Mouse (Mus musculus): Measurements from ENCODE around the gene Stag3.

Stag3 gene

DNA sequence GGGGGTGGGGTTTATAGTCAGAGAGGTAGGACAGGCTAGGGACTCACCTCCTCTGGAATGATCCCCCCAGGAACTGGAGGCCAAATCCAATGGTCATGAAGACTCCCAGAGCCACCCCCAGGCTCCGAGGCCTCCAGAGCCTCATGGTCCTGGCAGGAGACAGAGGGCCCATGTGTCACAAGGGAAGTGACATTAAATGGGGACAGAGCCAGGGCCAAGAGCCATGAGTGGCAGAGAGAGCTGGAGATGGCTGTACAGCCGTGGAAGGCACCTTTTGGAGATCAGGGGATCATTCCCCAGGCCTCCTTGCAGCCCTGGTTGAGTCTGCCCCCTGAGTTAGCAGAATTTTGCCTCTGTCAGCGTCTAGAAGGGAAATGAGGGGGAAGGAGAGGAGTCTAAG is 8.8 kb upstream of the Stag3 start:
- no peak for DNase-seq

DNA sequence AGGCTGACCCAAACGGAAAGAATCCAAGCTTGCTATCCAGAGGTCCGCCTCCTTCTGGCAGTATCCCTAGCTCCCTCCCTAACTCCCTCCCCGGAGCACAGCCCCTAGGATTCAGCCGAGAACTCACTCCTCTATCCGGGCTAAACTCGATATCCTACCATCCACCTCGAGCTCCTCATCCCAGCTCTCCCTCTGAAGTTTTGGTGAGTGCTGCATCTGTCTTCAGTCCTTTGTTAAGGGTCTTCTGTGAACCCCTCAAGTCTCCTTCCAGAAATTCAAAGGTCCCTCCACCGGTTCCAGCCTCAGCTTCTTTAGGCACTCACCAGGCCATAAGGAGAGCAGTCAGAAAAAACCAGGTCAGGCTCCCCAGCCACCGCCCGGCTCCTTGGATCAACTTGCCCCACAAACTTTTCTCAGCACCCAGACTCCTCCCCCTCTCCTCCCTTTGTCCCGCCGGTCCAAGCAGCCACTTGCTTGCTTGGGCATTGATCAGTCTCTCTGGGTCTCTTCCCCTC is 7.6 kb upstream of the Stag3 start, which contains the start of gene Gal3st4:
Gene Gal3st4 (minus strand): TSS at position 432 of the 515 bp plus-strand sequence.
- no peak for DNase-seq

DNA sequence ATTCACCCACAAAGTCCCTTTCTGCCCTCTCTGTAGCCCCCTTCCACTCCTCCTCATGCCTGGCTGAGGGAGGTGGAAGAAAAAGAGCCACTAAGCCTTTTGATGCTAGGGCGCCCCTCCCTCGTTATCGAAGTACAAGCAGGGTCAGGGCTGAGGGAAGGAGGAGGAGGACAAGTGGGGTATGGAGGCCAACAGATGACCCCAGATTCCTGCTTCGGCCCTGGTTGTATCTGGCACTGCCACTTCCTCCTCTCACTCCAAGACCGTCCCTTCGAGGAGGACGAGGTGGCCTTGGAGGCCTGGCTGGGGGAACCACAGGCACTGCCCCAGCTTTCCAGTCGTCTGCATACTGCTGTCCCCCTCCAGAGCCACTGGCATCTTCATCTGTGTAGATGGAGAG is 5.9 kb upstream of the Stag3 start:
- no peak for DNase-seq

DNA sequence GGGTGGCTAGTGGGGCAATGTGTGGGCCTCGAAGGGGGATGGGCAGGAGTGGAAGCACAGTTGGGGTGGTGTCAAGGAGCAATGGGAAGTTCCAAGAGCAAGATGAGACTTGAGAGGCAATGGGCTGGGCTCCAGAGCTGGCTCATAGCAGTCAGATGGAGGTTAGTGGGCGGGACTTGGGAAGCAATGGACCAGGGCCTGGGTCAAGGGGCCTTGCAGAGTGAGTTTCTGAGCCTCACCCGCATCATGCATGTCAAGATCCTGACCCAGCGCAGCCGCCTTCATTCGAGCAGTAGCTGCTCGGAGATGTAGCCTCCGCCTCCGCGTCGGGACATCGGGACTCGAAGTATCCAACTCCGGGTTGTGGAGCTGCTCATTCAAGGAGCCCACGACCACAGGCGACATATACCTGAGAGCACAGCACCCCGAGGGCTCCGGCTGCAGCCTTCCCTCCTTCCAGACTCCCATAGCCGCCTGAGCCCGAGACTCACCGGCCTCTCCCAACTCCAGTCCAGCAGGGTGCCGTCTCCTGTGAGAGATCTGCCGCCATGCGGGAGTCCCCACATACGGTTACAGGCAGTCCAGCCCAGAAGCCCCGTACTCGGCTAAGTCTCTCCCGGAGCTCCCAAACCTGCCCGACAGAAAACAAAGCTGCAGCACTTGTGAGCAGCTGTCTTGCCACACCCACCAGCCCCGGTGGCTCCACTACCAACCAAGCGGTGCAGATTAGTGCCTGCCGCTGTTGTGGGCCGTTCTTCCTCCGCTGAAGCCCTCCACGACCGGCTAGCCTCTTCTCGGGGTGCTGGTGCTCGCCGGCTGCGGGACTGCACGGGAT is 4.6 kb upstream of the Stag3 start:
- DNase-seq = peak; percentile 61 to 66

DNA sequence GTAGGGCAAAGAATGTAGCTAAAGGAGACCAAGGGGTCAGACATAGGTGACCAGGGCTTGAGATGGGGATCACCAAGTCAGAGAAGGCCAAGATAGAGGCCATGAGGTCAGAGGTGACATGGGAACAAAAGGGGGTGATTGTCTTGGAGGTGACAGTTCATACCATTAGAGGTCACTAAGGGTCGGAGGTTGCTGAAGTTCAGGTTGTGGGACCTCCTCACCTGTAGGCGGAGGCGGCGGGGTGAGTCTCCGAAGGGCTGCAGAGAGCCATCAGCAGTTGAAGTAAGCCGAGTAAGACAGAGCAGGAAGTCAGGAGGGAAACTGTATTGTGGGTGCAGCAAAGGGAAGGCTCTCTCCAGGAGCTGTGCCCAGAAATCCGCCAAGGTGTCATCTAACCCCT is 2.0 kb upstream of the Stag3 start:
- no peak for DNase-seq

DNA sequence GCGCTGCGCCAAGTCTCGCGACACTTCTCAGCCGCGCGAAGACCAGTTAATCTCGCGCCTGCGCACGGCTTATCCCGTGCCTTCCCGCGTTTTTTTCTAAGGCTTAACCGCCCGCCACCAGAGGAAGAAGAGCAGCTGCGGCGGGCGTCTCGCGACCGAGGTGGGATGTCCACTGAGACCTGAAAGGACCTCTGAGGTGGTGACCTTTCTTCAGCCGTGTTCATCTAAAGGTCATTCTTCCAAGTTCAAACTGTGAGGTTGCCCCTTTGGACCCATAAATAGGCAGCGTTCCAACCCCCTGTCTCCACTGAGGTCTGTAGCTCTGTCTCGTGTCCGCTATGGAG is 357 bp downstream of the Stag3 start:
- DNase-seq = no peak

DNA sequence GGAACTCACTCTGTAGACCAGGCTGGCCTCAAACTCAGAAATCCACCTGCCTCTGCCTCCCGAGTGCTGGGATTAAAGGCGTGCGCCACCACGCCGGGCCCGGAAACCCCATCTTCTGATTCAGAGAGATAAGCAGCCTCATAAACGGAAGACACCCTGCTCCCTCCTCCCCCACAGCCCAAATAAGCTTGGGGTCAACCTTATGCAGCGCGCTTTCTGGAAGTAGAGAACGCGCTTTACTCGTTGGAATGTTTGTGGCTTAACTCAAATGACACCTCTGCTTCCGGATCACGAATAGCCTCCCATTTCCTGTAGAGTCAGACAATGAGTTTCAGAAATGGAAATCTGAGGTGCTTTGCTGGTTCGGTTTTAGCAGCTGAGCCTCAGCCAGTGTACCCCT is 789 bp downstream of the Stag3 start:
- no peak for DNase-seq

DNA sequence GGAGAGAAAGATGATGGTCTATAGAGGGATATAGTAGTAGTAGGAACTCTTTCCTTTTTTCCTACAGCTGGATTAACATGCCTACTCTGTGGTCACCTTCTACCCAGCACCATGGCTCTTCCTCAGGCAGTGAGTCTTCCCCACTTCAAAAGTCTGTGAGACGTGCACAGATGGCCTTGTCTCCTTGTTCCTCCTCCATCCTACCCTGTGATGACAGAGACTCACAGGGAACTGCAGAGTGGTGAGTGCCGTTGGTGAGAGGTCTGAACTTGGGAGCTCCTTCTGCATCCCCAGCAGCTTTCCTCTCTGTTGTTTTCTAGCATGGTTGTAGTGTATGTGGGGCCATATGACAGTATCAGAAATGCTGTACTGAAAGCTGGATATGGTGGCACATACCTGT is 1.8 kb downstream of the Stag3 start:
- no peak for DNase-seq

DNA sequence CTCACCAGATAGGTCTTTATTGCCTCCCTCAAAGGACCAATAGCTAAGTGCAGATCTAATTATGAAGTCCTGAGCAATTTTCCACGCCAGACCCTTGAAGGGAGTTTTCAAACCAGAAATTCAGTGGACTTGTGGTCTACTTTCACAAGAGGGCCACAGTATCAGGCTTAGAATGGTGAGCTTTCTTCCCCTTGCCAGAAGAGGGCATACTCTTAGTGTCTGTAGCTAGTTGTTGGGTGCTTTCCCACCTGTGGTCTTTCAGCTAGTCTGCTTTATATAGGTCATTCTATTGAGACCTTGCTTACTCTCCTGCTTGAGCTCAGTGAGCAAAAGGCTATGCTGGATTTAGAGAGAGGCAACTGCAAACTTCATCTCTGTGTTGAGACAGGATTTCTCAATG is 3.5 kb downstream of the Stag3 start:
- no peak for DNase-seq

DNA sequence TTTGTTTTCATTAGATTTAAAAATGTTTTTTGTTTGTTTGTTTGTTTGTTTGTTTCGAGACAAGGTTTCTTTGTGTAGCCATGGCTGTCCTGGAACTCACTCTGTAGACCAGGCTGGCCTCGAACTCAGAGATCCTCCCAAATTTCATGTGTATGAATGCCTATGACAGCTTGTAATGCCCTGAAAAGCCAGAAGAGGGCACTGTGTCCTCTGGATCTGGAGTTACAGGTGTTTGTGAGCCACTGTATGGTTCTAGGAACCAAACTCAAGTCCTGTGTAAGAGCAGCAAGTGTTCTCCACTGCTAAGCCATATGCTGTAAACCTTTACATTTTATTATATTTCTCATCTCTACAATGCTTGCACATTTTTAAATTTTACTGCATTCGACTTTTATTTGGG is 7.8 kb downstream of the Stag3 start:
- DNase-seq = no peak

DNA sequence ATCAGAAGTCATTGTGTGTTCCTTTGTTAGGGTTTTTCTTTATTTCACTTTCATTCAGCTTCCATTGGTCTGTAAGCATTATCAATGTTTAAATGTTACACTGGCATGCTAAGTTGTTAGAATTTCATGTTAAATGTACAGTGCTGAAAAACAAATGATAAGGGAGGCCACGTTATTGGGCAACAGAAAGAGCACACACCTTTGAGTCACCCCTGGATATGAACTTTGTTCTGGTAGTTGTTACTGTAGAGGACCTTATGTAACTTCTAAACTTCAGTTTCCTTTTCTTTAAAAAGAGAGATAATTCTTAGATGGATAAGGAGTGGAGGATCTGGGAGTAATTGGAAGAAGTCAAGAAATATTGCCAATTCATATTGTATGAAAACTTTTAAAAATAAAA is 11.6 kb downstream of the Stag3 start:
- no peak for DNase-seq

DNA sequence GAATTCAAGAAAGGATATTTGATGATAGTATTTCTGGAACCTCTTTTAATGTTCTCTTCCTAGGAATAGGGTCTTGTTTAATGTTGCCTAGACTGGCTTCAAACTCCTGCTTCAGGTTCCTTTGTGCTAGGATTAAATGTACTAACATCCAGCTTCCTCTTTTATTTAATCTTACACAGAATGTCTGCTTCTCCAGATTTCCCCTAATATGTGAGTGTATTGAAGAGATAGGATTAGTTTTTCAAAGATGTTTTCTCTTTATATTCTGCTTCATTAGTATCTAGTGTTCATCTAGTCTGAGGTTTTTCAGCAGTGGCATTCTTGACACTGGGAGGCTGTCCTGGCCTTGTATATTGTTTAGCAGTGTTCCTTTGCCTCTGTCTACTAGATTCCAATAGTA is 14.1 kb downstream of the Stag3 start:
- no peak for DNase-seq

DNA sequence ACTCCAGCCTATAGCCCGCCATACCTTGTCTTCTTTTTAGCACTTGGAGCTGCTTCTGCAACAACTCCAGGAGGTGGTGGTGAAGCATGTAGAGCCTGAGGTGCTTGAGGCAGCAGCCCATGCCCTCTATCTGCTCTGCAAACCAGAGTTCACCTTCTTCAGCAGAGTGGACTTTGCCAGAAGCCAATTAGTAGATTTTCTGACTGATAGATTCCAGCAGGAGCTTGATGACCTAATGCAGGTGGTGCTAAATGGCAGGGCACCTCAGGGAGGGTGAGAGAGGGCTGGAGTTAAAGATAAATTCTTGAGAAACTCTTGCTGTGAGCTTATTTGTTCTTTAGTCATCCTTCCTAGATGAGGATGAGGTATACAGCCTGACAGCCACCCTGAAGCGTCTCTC is 19.6 kb downstream of the Stag3 start:
- DNase-seq = no peak

DNA sequence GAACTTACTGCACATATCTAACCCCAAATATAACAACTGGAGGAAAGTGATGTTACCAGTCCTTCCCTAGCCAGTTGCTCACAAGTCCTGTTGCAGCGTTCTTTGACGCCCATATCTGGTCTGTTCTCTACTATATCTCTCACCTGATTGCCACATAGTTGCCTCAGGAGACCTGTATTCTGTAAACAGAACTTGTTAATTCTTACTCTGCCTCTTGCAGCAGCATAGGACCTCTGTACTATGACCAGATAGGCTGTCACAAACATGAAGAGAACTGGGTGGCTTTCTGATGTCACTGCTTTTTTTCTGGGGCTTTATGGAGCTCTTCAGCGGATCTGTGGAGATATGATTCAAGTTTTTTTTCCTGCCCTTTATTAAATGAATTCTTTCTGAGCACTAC is 32.8 kb downstream of the Stag3 start:
- DNase-seq = no peak

DNA sequence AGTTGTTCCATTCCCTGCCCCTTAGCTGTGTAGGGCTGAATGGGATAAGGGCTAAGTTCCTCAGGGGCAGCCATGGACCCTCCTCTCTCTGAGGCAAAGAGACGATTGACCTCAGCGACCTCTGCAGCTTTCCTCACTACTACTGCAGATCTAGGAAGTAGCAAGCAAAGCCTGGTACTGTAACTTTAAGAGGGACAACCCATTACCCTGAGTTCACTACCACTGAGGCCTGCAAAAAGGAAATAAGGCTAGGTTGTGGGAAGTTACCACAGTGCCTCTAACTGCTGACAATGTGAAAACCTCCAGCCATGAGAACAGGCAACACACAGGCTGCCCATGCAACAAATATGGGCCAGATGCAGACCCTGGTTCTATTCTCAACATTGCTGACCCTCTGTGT is 61.6 kb downstream of the Stag3 start, which contains the start of gene Pvrig:
Gene Pvrig (plus strand): TSS at position 301 of the 400 bp plus-strand sequence.
- DNase-seq = no peak

DNA sequence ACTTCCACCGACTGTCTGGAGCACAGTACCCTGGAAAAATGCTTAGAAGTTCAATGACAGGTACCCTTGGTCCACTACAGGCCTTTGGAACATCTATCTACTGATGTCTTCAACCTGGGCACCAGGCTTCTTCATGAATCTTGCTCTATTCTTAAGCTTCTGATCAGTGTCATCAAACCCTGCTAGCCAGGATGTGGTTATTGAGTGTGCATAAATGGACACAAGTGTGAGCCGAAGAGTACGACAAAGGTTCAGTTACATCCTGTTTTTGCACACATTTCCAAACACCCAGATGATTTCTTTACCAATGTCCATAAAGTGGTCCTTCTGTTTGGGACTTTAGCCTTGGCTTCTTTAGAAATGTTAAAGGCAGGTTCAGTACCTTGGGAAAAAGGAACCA is 63.2 kb downstream of the Stag3 start:
- DNase-seq = no peak
